Mouse (Mus musculus): ENCODE measurements around the gene Oip5. TPM values are rescaled to one million over a fixed set of nuclear protein-coding genes. Genes with fewer than 3 reads are reported as not detected.
"Not testable (repeated sequence)": the region's sequence is repeated elsewhere in the genome, so short reads cannot be mapped to it uniquely, and the experiment has no call there.

Oip5 gene
- polyA plus RNA-seq (2012; rRNA removed) = 1.1 and 1.4 TPM in 2 replicates

- TF ChIP-seq CTCF (IDR thresholded peaks at IDR 0.05; ENCODE audit: extremely low read depth, insufficient read depth, low read length) = no peak
- 0 out of 2 replicates have a peak, but pooled peaks have one; percentile 6 for TF ChIP-seq POLR2A (IDR thresholded peaks at IDR 0.05; ENCODE audit: extremely low read depth, insufficient read depth, low read length)
- Histone ChIP-seq H3K4me3 (ENCODE audit: insufficient read depth, low read length) (peak within 1 kb of the TSS; percentile 54), H3K27ac (ENCODE audit: insufficient read depth, low read length) (no peak within 1 kb of the TSS), H3K4me1 (ENCODE audit: control insufficient read depth, insufficient read depth, low read length) (no peaks in the 10 kb centered on the region)
Measured at GRCm38 (mm10) chr2:119618199-119618982, at the start of gene Oip5, which contains the start of gene Nusap1. TSS of gene Oip5 (minus strand) at chr2:119618469. TSS of gene Nusap1 (plus strand) at chr2:119618298.

GRCm38 (mm10) chr2:119665744-119666143 is 47.5 kb upstream of the Oip5 start:
- not testable (repeated sequence) for H3K27ac ChIP-seq (ENCODE audit: insufficient read depth, low read length); H3K4me3 ChIP-seq (ENCODE audit: insufficient read depth, low read length); H3K4me1 ChIP-seq (ENCODE audit: control insufficient read depth, insufficient read depth, low read length)

GRCm38 (mm10) chr2:119662220-119663182 is 44.2 kb upstream of the Oip5 start, which contains the start of gene Ndufaf1:
TSS of gene Ndufaf1 (minus strand) at chr2:119662827.
- 0 out of 2 replicates have a peak, but pooled peaks have one; percentile 42 for TF ChIP-seq POLR2A (IDR thresholded peaks at IDR 0.05; ENCODE audit: extremely low read depth, insufficient read depth, low read length)
- no peak for TF ChIP-seq CTCF (IDR thresholded peaks at IDR 0.05; ENCODE audit: extremely low read depth, insufficient read depth, low read length)
- Histone ChIP-seq H3K4me3 (ENCODE audit: insufficient read depth, low read length) (peak within 1 kb of the TSS; percentile 53), H3K4me1 (ENCODE audit: control insufficient read depth, insufficient read depth, low read length) (peaks cover 2% of the 10 kb centered on the region; the same call in 1 of the 2 replicates), H3K27ac (ENCODE audit: insufficient read depth, low read length) (no peak within 1 kb of the TSS)

- no peak overlapping the region for H3K27ac ChIP-seq (ENCODE audit: insufficient read depth, low read length)
- no peaks in the 10 kb centered on the region for H3K4me1 ChIP-seq (ENCODE audit: control insufficient read depth, insufficient read depth, low read length)
- H3K4me3 ChIP-seq (ENCODE audit: insufficient read depth, low read length) = no peak overlapping the region
- TF ChIP-seq CTCF (IDR thresholded peaks at IDR 0.05; ENCODE audit: extremely low read depth, insufficient read depth, low read length) (no peak), POLR2A (IDR thresholded peaks at IDR 0.05; ENCODE audit: extremely low read depth, insufficient read depth, low read length) (no peak)
Measured at GRCm38 (mm10) chr2:119644254-119644653, 26.0 kb upstream of the Oip5 start.

GRCm38 (mm10) chr2:119641214-119641912 is 23.1 kb upstream of the Oip5 start:
- H3K27ac ChIP-seq (ENCODE audit: insufficient read depth, low read length) = no peak overlapping the region
- no peaks in the 10 kb centered on the region for H3K4me1 ChIP-seq (ENCODE audit: control insufficient read depth, insufficient read depth, low read length)
- TF ChIP-seq CTCF (IDR thresholded peaks at IDR 0.05; ENCODE audit: extremely low read depth, insufficient read depth, low read length) (no peak), POLR2A (IDR thresholded peaks at IDR 0.05; ENCODE audit: extremely low read depth, insufficient read depth, low read length) (no peak)
- H3K4me3 ChIP-seq (ENCODE audit: insufficient read depth, low read length) = no peak overlapping the region

- no peak overlapping the region for H3K4me3 ChIP-seq (ENCODE audit: insufficient read depth, low read length)
- H3K4me1 ChIP-seq (ENCODE audit: control insufficient read depth, insufficient read depth, low read length) = no peaks in the 10 kb centered on the region
- no peak overlapping the region for H3K27ac ChIP-seq (ENCODE audit: insufficient read depth, low read length)
- TF ChIP-seq POLR2A (IDR thresholded peaks at IDR 0.05; ENCODE audit: extremely low read depth, insufficient read depth, low read length) (no peak), CTCF (IDR thresholded peaks at IDR 0.05; ENCODE audit: extremely low read depth, insufficient read depth, low read length) (no peak)
Measured at GRCm38 (mm10) chr2:119636781-119637180, 18.5 kb upstream of the Oip5 start.

- Histone ChIP-seq H3K4me1 (ENCODE audit: control insufficient read depth, insufficient read depth, low read length) (no peaks in the 10 kb centered on the region), H3K4me3 (ENCODE audit: insufficient read depth, low read length) (no peak overlapping the region), H3K27ac (ENCODE audit: insufficient read depth, low read length) (no peak overlapping the region)
- TF ChIP-seq CTCF (IDR thresholded peaks at IDR 0.05; ENCODE audit: extremely low read depth, insufficient read depth, low read length) (no peak), POLR2A (IDR thresholded peaks at IDR 0.05; ENCODE audit: extremely low read depth, insufficient read depth, low read length) (no peak)
Measured at GRCm38 (mm10) chr2:119621302-119621701, 3.0 kb upstream of the Oip5 start.

GRCm38 (mm10) chr2:119619002-119619401 is 733 bp upstream of the Oip5 start:
- H3K4me1 ChIP-seq (ENCODE audit: control insufficient read depth, insufficient read depth, low read length); H3K27ac ChIP-seq (ENCODE audit: insufficient read depth, low read length): not testable (repeated sequence)

GRCm38 (mm10) chr2:119617841-119618198 is 449 bp downstream of the Oip5 start:
- Histone ChIP-seq H3K4me3 (ENCODE audit: insufficient read depth, low read length) (peak overlapping the region; percentile 54), H3K4me1 (ENCODE audit: control insufficient read depth, insufficient read depth, low read length) (no peaks in the 10 kb centered on the region), H3K27ac (ENCODE audit: insufficient read depth, low read length) (no peak overlapping the region)
- TF ChIP-seq CTCF (IDR thresholded peaks at IDR 0.05; ENCODE audit: extremely low read depth, insufficient read depth, low read length) = no peak
- TF ChIP-seq POLR2A (IDR thresholded peaks at IDR 0.05; ENCODE audit: extremely low read depth, insufficient read depth, low read length) = no peak

More at GRCm38 (mm10) chr2:119619002-119619401, 733 bp upstream of the Oip5 start:
- H3K4me3 ChIP-seq (ENCODE audit: insufficient read depth, low read length) = peak overlapping the region; percentile 54

Measured in cortical plate, adult 2 months (tissue).